12 mouse cellular contexts compared by ENCODE assay signal in genomic region chr13:68553391-68553790, GRCm38 (mm10). TPM values are rescaled to one million over a fixed set of nuclear protein-coding genes. Genes with fewer than 3 reads are reported as not detected.
A peak's percentile ranks its signal among the peaks of the same experiment; 100 is the strongest.
DNase-seq lines count a peak whose midpoint lies in the region; ATAC-seq and TF ChIP-seq lines count a peak whose summit lies in the region.
"Not testable (repeated sequence)": the region's sequence is repeated elsewhere in the genome, so short reads cannot be mapped to it uniquely, and the experiment has no call there.
"Had no signal": no experiment of that assay in that cellular context is flagged by ENCODE, and none has a peak within 500 bp of the region (broad histone marks: within the 10 kb centered on the region; RNA-seq: fewer than 3 reads in every experiment).

No protein-coding gene starts in this region.

- H3K4me1 ChIP-seq in hindbrain, embryonic 14.5 days (replicated peaks; ENCODE audit: control insufficient read depth, insufficient read depth, low read length); liver, postnatal 0 days (ENCODE audit: insufficient read depth); midbrain, embryonic 16.5 days (ENCODE audit: control insufficient read depth, insufficient read depth, low read length); stomach, postnatal 0 days (replicated peaks; ENCODE audit: control insufficient read depth, insufficient read depth): not testable (repeated sequence)

- not testable (repeated sequence) for H3K36me3 ChIP-seq in hindbrain, embryonic 14.5 days (replicated peaks; ENCODE audit: control insufficient read depth, insufficient read depth); liver, postnatal 0 days (replicated peaks; ENCODE audit: insufficient read depth, low read length); midbrain, embryonic 16.5 days (ENCODE audit: control insufficient read depth, insufficient read depth, low read length); stomach, postnatal 0 days (ENCODE audit: control insufficient read depth, insufficient read depth, low read length)

- peak; percentile 37 for TF ChIP-seq CTCF in gastrocnemius, adult 2 months (IDR thresholded peaks at IDR 0.05)
- peak; percentile 52 for TF ChIP-seq CTCF in liver, postnatal 0 days (IDR thresholded peaks at IDR 0.05; ENCODE audit: low read depth)
- peak; percentile 68 for TF ChIP-seq CTCF in stomach, postnatal 0 days (IDR thresholded peaks at IDR 0.05; ENCODE audit: low read depth)

- not testable (repeated sequence) for H3K4me3 ChIP-seq in gastrocnemius, adult 2 months; hindbrain, embryonic 14.5 days (replicated peaks; ENCODE audit: low read length); liver, postnatal 0 days (ENCODE audit: low read depth, low read length); midbrain, embryonic 16.5 days (ENCODE audit: low read depth, low read length); stomach, postnatal 0 days (ENCODE audit: low read depth, low read length)

- not testable (repeated sequence) for H3K27me3 ChIP-seq in hindbrain, embryonic 14.5 days (ENCODE audit: control insufficient read depth, insufficient read depth, low read length); liver, postnatal 0 days (ENCODE audit: insufficient read depth, low read length); midbrain, embryonic 16.5 days (ENCODE audit: control insufficient read depth, insufficient read depth, low read depth, low read length); stomach, postnatal 0 days (ENCODE audit: control insufficient read depth, insufficient read depth, low read length)

- not testable (repeated sequence) for H3K4me2 ChIP-seq in hindbrain, embryonic 14.5 days (replicated peaks); liver, postnatal 0 days (ENCODE audit: low read depth, low read length); midbrain, embryonic 16.5 days (ENCODE audit: low read length); stomach, postnatal 0 days (replicated peaks; ENCODE audit: low read depth)

- not testable (repeated sequence) for TF ChIP-seq EP300 in liver, postnatal 0 days (IDR thresholded peaks at IDR 0.05; ENCODE audit: low read depth); stomach, postnatal 0 days (optimal IDR thresholded peaks at IDR 0.05)

- ATAC-seq in hindbrain, embryonic 14.5 days (ENCODE audit: low FRiP score); liver, postnatal 0 days; stomach, postnatal 0 days (ENCODE audit: low FRiP score, low TSS enrichment): not testable (repeated sequence)
- ATAC-seq in midbrain, embryonic 16.5 days, result peak; percentile 78; the same call in 1 of the 2 replicates

- WGBS in hindbrain, embryonic 14.5 days, result 19% methylated on average over 4 of the region's 6 CpGs
- 27% methylated on average over 4 of the region's 6 CpGs for WGBS in liver, postnatal 0 days (ENCODE audit: insufficient replicate concordance)
- WGBS in midbrain, embryonic 16.5 days, result 25% methylated on average over 4 of the region's 6 CpGs
- 17% methylated on average over 4 of the region's 6 CpGs for WGBS in stomach, postnatal 0 days

- DNase-seq in adrenal gland, postnatal 14 days, result peak; percentile 38
- peak; percentile 12 for DNase-seq in embryo, embryonic 10 days (ENCODE audit: low spot score)
- not testable (repeated sequence) for DNase-seq in gastrocnemius, adult 2 months; stomach, postnatal 0 days (ENCODE audit: low spot score)
- peak; percentile 63 for DNase-seq in hindbrain, embryonic 14.5 days (ENCODE audit: low spot score)
- peak; percentile 21 to 24 for DNase-seq in kidney, postnatal 4 days
- DNase-seq in liver, postnatal 0 days, result peak; percentile 25

- not testable (repeated sequence) for H3K27ac ChIP-seq in gastrocnemius, adult 2 months; hindbrain, embryonic 14.5 days; liver, postnatal 0 days (ENCODE audit: low read depth); midbrain, embryonic 16.5 days (ENCODE audit: low read length); stomach, postnatal 0 days (replicated peaks)

- not testable (repeated sequence) for H3K9me3 ChIP-seq in hindbrain, embryonic 14.5 days (ENCODE audit: control insufficient read depth, low read length); liver, postnatal 0 days (ENCODE audit: low read length); midbrain, embryonic 16.5 days (replicated peaks; ENCODE audit: control insufficient read depth, low read length, poor library complexity, severe bottlenecking); stomach, postnatal 0 days (ENCODE audit: control insufficient read depth, low read length)

- not testable (repeated sequence) for H3K9ac ChIP-seq in hindbrain, embryonic 14.5 days; liver, postnatal 0 days (replicated peaks); midbrain, embryonic 16.5 days (ENCODE audit: low read depth, low read length); stomach, postnatal 0 days (ENCODE audit: low read length)

- intact Hi-C loops in gastrocnemius, adult 2 months (cut with DNase I), result not testable (repeated sequence)

RNA-seq across cellular contexts. Expression of gene Mtrr, which starts 28.6 kb away (rescaled TPM):
- 18.6 and 22.5 TPM in 2 replicates for total RNA-seq in adrenal gland, postnatal 14 days (2021)
- 10 to 100 TPM; 26.9 to 28.7 TPM for total RNA-seq in gastrocnemius, adult 2 months (2021)
- 12.9 and 14.8 TPM in 2 replicates for polyA plus RNA-seq in hindbrain, embryonic 14.5 days (2014; fragmentation: Nextera tagmentation; extraction: Ambion mirVana)
- polyA plus RNA-seq in liver, postnatal 0 days (2015; fragmentation: Nextera tagmentation; extraction: Ambion mirVana), result 3.3 and 6.4 TPM in 2 replicates
- polyA plus RNA-seq in midbrain, embryonic 16.5 days (2015; fragmentation: Nextera tagmentation; extraction: Ambion mirVana), result 13.3 and 14.3 TPM in 2 replicates
- polyA plus RNA-seq in stomach, postnatal 0 days (2015; fragmentation: Nextera tagmentation; extraction: Ambion mirVana), result 8.8 and 9.3 TPM in 2 replicates

RNA-seq across cellular contexts. Expression of gene Fastkd3, which starts 28.6 kb away (rescaled TPM):
- 17.2 and 22.1 TPM in 2 replicates for total RNA-seq in adrenal gland, postnatal 14 days (2021)
- total RNA-seq in gastrocnemius, adult 2 months (2021), result 10 to 100 TPM in 1 of 2 experiments, 1 to 10 TPM in 1; 8.7 to 10.3 TPM
- polyA plus RNA-seq in hindbrain, embryonic 14.5 days (2014; fragmentation: Nextera tagmentation; extraction: Ambion mirVana), result 24.0 and 24.6 TPM in 2 replicates
- polyA plus RNA-seq in liver, postnatal 0 days (2015; fragmentation: Nextera tagmentation; extraction: Ambion mirVana), result 8.4 and 9.2 TPM in 2 replicates
- 21.3 and 24.6 TPM in 2 replicates for polyA plus RNA-seq in midbrain, embryonic 16.5 days (2015; fragmentation: Nextera tagmentation; extraction: Ambion mirVana)
- polyA plus RNA-seq in stomach, postnatal 0 days (2015; fragmentation: Nextera tagmentation; extraction: Ambion mirVana), result 19.9 and 21.8 TPM in 2 replicates

RNA-seq across cellular contexts. Expression of gene 1700001L19Rik, which starts 43.8 kb away (rescaled TPM):
- total RNA-seq in adrenal gland, postnatal 14 days (2021), result 0.52 TPM in 1 of 2 replicates, not detected in the other
- total RNA-seq in gastrocnemius, adult 2 months (2021), result not detected
- 6.0 and 6.9 TPM in 2 replicates for polyA plus RNA-seq in hindbrain, embryonic 14.5 days (2014; fragmentation: Nextera tagmentation; extraction: Ambion mirVana)
- not detected in 2 replicates for polyA plus RNA-seq in liver, postnatal 0 days (2015; fragmentation: Nextera tagmentation; extraction: Ambion mirVana)
- polyA plus RNA-seq in midbrain, embryonic 16.5 days (2015; fragmentation: Nextera tagmentation; extraction: Ambion mirVana), result 12.6 and 21.8 TPM in 2 replicates
- 0.53 and 0.68 TPM in 2 replicates for polyA plus RNA-seq in stomach, postnatal 0 days (2015; fragmentation: Nextera tagmentation; extraction: Ambion mirVana)
- total RNA-seq: hematopoietic stem cell, adult 5-6 weeks; megakaryocyte, adult 5-6 weeks had no signal
- polyA plus RNA-seq: liver, embryonic 16.5 days; small intestine, adult 2 months had no signal
